In genomic region chr15:17614945-17615344, GRCm38 (mm10) we compare ENCODE assay signal across 28 mouse cellular contexts.
"Had no signal": no experiment of that assay in that cellular context is flagged by ENCODE, and none has a peak within 500 bp of the region (broad histone marks: within the 10 kb centered on the region; RNA-seq: fewer than 3 reads in every experiment).

No protein-coding gene starts in this region.

- H3K4me3 ChIP-seq: heart, adult 2 months; heart, embryonic 13.5 days; heart, embryonic 15.5 days; hindbrain, embryonic 13.5 days; hindbrain, embryonic 15.5 days; kidney, embryonic 15.5 days; limb, embryonic 10.5 days; limb, embryonic 12.5 days; liver, embryonic 13.5 days; liver, embryonic 15.5 days had no signal

- H3K9ac ChIP-seq: heart, embryonic 13.5 days; heart, embryonic 15.5 days; hindbrain, embryonic 13.5 days; hindbrain, embryonic 15.5 days; kidney, embryonic 15.5 days; limb, embryonic 12.5 days; liver, embryonic 13.5 days; liver, embryonic 15.5 days had no signal

- H3K9me3 ChIP-seq: heart, embryonic 13.5 days; heart, embryonic 15.5 days; hindbrain, embryonic 13.5 days; hindbrain, embryonic 15.5 days; kidney, embryonic 15.5 days; limb, embryonic 10.5 days; limb, embryonic 12.5 days; liver, embryonic 13.5 days; liver, embryonic 15.5 days had no signal

- ATAC-seq: hindbrain, postnatal 0 days; intestine, embryonic 16.5 days had no signal

- H3K36me3 ChIP-seq: heart, embryonic 13.5 days; heart, embryonic 15.5 days; hindbrain, embryonic 13.5 days; hindbrain, embryonic 15.5 days; kidney, embryonic 15.5 days; limb, embryonic 10.5 days; limb, embryonic 12.5 days; liver, embryonic 13.5 days; liver, embryonic 15.5 days had no signal

- DNase-seq: gastrocnemius, postnatal 14 days; gastrocnemius, postnatal 36 days; heart, adult 11 months; heart, adult 2 months; heart, postnatal 14 days; heart, postnatal 36 days; kidney, adult 11 months; kidney, adult 2 months; kidney, adult 9 months; kidney, postnatal 14 days; kidney, postnatal 36 days; layer of hippocampus, adult 9-11 months; layer of hippocampus, postnatal 36 days; liver; liver, embryonic 13.5 days had no signal

- H3K27me3 ChIP-seq: heart, embryonic 13.5 days; heart, embryonic 15.5 days; hindbrain, embryonic 13.5 days; hindbrain, embryonic 15.5 days; kidney, embryonic 15.5 days; limb, embryonic 12.5 days; liver, embryonic 13.5 days; liver, embryonic 15.5 days had no signal

- H3K4me1 ChIP-seq: heart, embryonic 13.5 days; heart, embryonic 15.5 days; hindbrain, embryonic 13.5 days; hindbrain, embryonic 15.5 days; kidney, embryonic 15.5 days; limb, embryonic 10.5 days; limb, embryonic 12.5 days; liver, embryonic 13.5 days; liver, embryonic 15.5 days had no signal

- H3K4me2 ChIP-seq: heart, embryonic 11.5 days; heart, embryonic 13.5 days; heart, embryonic 15.5 days; hindbrain, embryonic 13.5 days; hindbrain, embryonic 15.5 days; kidney, embryonic 15.5 days; limb, embryonic 12.5 days; liver, embryonic 11.5 days; liver, embryonic 13.5 days; liver, embryonic 15.5 days had no signal

- H3K27ac ChIP-seq: heart, adult 2 months; heart, embryonic 13.5 days; heart, embryonic 15.5 days; hindbrain, embryonic 13.5 days; hindbrain, embryonic 15.5 days; hindbrain, postnatal 0 days; kidney, embryonic 15.5 days; kidney, postnatal 0 days; limb, embryonic 10.5 days; limb, embryonic 12.5 days; liver, embryonic 13.5 days; liver, embryonic 15.5 days had no signal
